Mouse (Mus musculus) megakaryocyte progenitor cell, adult 5-6 weeks (primary cell): ENCODE data around the gene Fmo1. TPM values are rescaled to one million over a fixed set of nuclear protein-coding genes. Genes with fewer than 3 reads are reported as not detected.
A peak's percentile ranks its signal among the peaks of the same experiment; 100 is the strongest.

Experiments used
- ATAC-seq: replicated peaks from 2 replicates; pipeline ENCODE4 v1.8.0; 2016; ENCODE audit warnings: mild to moderate bottlenecking, moderate TSS enrichment, inconsistent platforms; ENCODE audit not compliant: poor library complexity
- total RNA-seq, 2 experiments: library from RNA; stranded (forward) in 1 of 2; stranded (reverse) in 1 of 2; fragments of 157-497, 149-512 nt in 1 of 2; fragments of 200-1000 nt in 1 of 2; gene quantifications; 2 replicates each; pipeline versions ENCODE4 v1.2.3 to v1.2.4; 2015 to 2017

Gene Fmo1
- total RNA-seq (2015) (not detected in 2 replicates), total RNA-seq (2017) (not detected in 2 replicates)

GRCm38 (mm10) chr1:162866280-162866681 lies at the start of gene Fmo1:
TSS of gene Fmo1 (minus strand) at chr1:162866610.
- no peak for ATAC-seq

- no peak for ATAC-seq
These were observed 48.6 kb upstream of the Fmo1 start for GRCm38 (mm10) chr1:162914932-162915556.

GRCm38 (mm10) chr1:162912085-162912484 lies 45.7 kb upstream of the Fmo1 start:
- ATAC-seq: no peak

- ATAC-seq: no peak
These were observed 35.5 kb upstream of the Fmo1 start for GRCm38 (mm10) chr1:162901879-162902278.

- no peak for ATAC-seq
These were observed 31.7 kb upstream of the Fmo1 start, which contains the start of gene Fmo2 for GRCm38 (mm10) chr1:162897838-162898811. TSS of gene Fmo2 (minus strand) at chr1:162898726.

- ATAC-seq: peak; percentile 84
These were observed 29.5 kb upstream of the Fmo1 start for GRCm38 (mm10) chr1:162895900-162896299.

- no peak for ATAC-seq
These were observed 26.6 kb upstream of the Fmo1 start for GRCm38 (mm10) chr1:162893014-162893413.

- peak; percentile 64 for ATAC-seq
These were observed 25.6 kb upstream of the Fmo1 start for GRCm38 (mm10) chr1:162891980-162892451.

GRCm38 (mm10) chr1:162888646-162889045 lies 22.2 kb upstream of the Fmo1 start:
- ATAC-seq: no peak

GRCm38 (mm10) chr1:162887644-162888043 lies 21.2 kb upstream of the Fmo1 start:
- ATAC-seq: no peak

- ATAC-seq: no peak
These were observed 19.9 kb upstream of the Fmo1 start for GRCm38 (mm10) chr1:162886138-162886816.

- no peak for ATAC-seq
These were observed 16.3 kb upstream of the Fmo1 start for GRCm38 (mm10) chr1:162882681-162883080.

- ATAC-seq: peak; percentile 95
These were observed 13.4 kb upstream of the Fmo1 start for GRCm38 (mm10) chr1:162879595-162880369.

GRCm38 (mm10) chr1:162875091-162875490 lies 8.7 kb upstream of the Fmo1 start:
- no peak for ATAC-seq

GRCm38 (mm10) chr1:162871701-162872311 lies 5.4 kb upstream of the Fmo1 start:
- no peak for ATAC-seq

- ATAC-seq: no peak
These were observed 4.6 kb upstream of the Fmo1 start for GRCm38 (mm10) chr1:162870978-162871377.

- no peak for ATAC-seq
These were observed 986 bp upstream of the Fmo1 start for GRCm38 (mm10) chr1:162867396-162867795.

- no peak for ATAC-seq
These were observed 948 bp downstream of the Fmo1 start for GRCm38 (mm10) chr1:162865493-162865830.

GRCm38 (mm10) chr1:162864816-162865492 lies 1.5 kb downstream of the Fmo1 start:
- ATAC-seq: no peak

- no peak for ATAC-seq
These were observed 2.1 kb downstream of the Fmo1 start for GRCm38 (mm10) chr1:162864279-162864678.
